Mouse (Mus musculus) olfactory bulb, adult 2 months (tissue): Measurements from ENCODE around the gene Slco4a1.

ENCODE experiments used
- CTCF ChIP-seq: fragments of 200-500 bp; IDR thresholded peaks from 2 replicates; pipeline ENCODE4 v1.5.1; 2012; ENCODE audit warnings: low read depth, mild to moderate bottlenecking, low read length, moderate library complexity; ENCODE audit not compliant: insufficient read depth
- POLR2A ChIP-seq: fragments of 200-500 bp; IDR thresholded peaks from 2 replicates; pipeline ENCODE4 v1.6.1; 2012; ENCODE audit warnings: mild to moderate bottlenecking, low read depth, low read length, moderate library complexity; ENCODE audit not compliant: insufficient read depth

DNA sequence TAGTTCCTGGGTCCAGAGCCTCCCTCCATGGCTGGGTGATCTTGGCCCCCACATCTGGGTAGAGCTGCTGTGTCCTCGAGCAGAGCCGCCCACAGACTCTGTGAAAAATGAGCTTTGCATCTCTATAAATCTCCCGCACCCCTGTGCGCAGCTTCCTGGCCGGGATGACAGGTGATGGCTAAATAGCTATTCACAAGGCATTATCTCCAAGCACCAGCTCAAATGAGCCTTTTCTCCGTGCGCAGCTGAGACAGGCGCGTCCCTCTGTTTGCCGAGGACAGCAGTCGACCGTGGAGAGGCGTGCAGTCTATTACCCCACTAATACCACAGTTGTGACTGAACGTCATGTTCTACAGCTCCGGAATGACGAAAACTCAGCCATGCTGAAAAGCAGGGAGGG is 26.2 kb downstream of the Slco4a1 start:
- TF ChIP-seq POLR2A (no peak), CTCF (no peak)
